Mouse (Mus musculus) embryonic fibroblast, embryonic 13.5 days (primary cell): ENCODE data around the gene Agap3.

Source experiments
- CTCF ChIP-seq: IDR thresholded peaks from 2 replicates; pipeline ENCODE4 v1.5.1; 2011; ENCODE audit warnings: mild to moderate bottlenecking, control low read depth, low read length, moderate library complexity, borderline replicate concordance; ENCODE audit not compliant: insufficient read depth
- POLR2A ChIP-seq: IDR thresholded peaks from 2 replicates; pipeline ENCODE4 v1.6.1; 2011; ENCODE audit warnings: low read depth, mild to moderate bottlenecking, control low read depth, low read length, moderate library complexity

- TF ChIP-seq POLR2A, result no peak
- no peak for TF ChIP-seq CTCF
These were observed 2.0 kb downstream of the Agap3 start for GRCm38 (mm10) chr5:24453985-24454303.
